In the genomic region with DNA sequence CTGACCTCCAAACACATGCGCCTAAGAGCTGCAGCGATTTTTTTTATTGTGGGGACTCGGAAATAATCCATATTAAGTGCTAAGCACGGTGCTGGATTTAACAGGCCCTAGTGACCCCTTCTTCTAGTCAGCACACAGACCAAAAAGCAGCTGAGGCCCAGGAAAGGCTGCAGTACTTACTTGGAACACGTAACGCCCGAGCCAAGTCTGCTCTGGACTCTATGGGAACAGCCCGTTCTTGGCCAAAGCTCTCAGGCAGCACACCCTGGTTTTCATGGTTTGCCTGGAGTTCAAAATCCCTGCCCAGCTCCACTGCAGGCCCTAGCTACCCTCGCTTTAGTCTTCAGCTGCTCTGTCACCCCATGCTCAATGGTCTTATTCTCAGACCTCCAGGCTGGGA, we compare ENCODE assay signal across 33 mouse cellular contexts. TPM values are rescaled to one million over a fixed set of nuclear protein-coding genes. Genes with fewer than 3 reads are reported as not detected.
A peak's percentile ranks its signal among the peaks of the same experiment; 100 is the strongest.
DNase-seq lines count a peak whose midpoint lies in the region; ATAC-seq and TF ChIP-seq lines count a peak whose summit lies in the region.
"Had no signal": no experiment of that assay in that cellular context is flagged by ENCODE, and none has a peak within 500 bp of the region (broad histone marks: within the 10 kb centered on the region; RNA-seq: fewer than 3 reads in every experiment).

No protein-coding gene starts in this region.

- DNase-seq in gastrocnemius, adult 18-20 months (ENCODE audit: low spot score) = peak; percentile 43
- no peak for DNase-seq in gastrocnemius, postnatal 4 days (ENCODE audit: low spot score in 2 of 2)
- DNase-seq in lung, adult 2 months = no peak
- peak; percentile 66 for DNase-seq in adipocyte (ENCODE audit: low spot score)
- DNase-seq in lung, postnatal 25 days (ENCODE audit: low spot score) = peak; percentile 23
- no peak for DNase-seq in kidney, postnatal 25 days
- no peak for DNase-seq in kidney, postnatal 4 days
- DNase-seq: adrenal gland, postnatal 14 days; cerebellum, adult 18-20 months; cerebellum, postnatal 10 days; heart, postnatal 4 days; kidney, adult 9 months; kidney, postnatal 14 days; midbrain, embryonic 14.5 days; retina, postnatal 1 day; right cerebral cortex, postnatal 14 days had no signal

- 66% methylated on average over 9 of the region's 9 CpGs for WGBS in lung, embryonic 15.5 days
- WGBS in lung, adult 2 months = 66% methylated on average over 9 of the region's 9 CpGs

- no peaks in the 10 kb centered on the region for H3K36me3 ChIP-seq in lung, embryonic 15.5 days
- H3K36me3 ChIP-seq: embryonic facial prominence, embryonic 13.5 days; forebrain, embryonic 10.5 days; forebrain, embryonic 15.5 days; G1E; hindbrain, embryonic 13.5 days; limb, embryonic 12.5 days; liver, embryonic 15.5 days; neural tube, embryonic 15.5 days; stomach, embryonic 15.5 days had no signal

- 0 out of 2 replicates have a peak, but pooled peaks cover 4% of the 10 kb centered on the region for H3K4me1 ChIP-seq in lung, embryonic 15.5 days
- no peaks in the 10 kb centered on the region for H3K4me1 ChIP-seq in lung, adult 2 months (ENCODE audit: control insufficient read depth, insufficient read depth, low read length)
- H3K4me1 ChIP-seq: embryonic facial prominence, embryonic 13.5 days; forebrain, embryonic 15.5 days; hindbrain, embryonic 13.5 days; liver, embryonic 15.5 days; neural tube, embryonic 15.5 days had no signal

- peak overlapping the region; percentile 10; the same call in 1 of the 2 replicates for H3K27ac ChIP-seq in lung, embryonic 15.5 days
- H3K27ac ChIP-seq: embryonic facial prominence, embryonic 13.5 days; forebrain, embryonic 10.5 days; forebrain, embryonic 15.5 days; heart, adult 2 months; hindbrain, embryonic 13.5 days; layer of hippocampus, adult 2 months; left cerebral cortex, adult 2 months; limb, embryonic 12.5 days; liver, embryonic 15.5 days; neural tube, embryonic 15.5 days; stomach, embryonic 15.5 days had no signal

- ATAC-seq in lung, embryonic 15.5 days (ENCODE audit: borderline replicate concordance, extremely low read depth, low FRiP score, low TSS enrichment) = peak; percentile 39; the same call in 1 of the 2 replicates
- ATAC-seq: forebrain, embryonic 15.5 days; intestine, postnatal 0 days had no signal

- TF ChIP-seq CTCF in lung, adult 2 months (IDR thresholded peaks at IDR 0.05; ENCODE audit: insufficient read depth, low read length) = no peak

- H3K27me3 ChIP-seq in lung, embryonic 15.5 days = no peaks in the 10 kb centered on the region
- H3K27me3 ChIP-seq: embryonic facial prominence, embryonic 13.5 days; forebrain, embryonic 15.5 days; hindbrain, embryonic 13.5 days; limb, embryonic 12.5 days; liver, embryonic 15.5 days; neural tube, embryonic 15.5 days; stomach, embryonic 15.5 days had no signal

- H3K9ac ChIP-seq in lung, embryonic 15.5 days = no peak overlapping the region
- H3K9ac ChIP-seq: embryonic facial prominence, embryonic 13.5 days; forebrain, embryonic 15.5 days; hindbrain, embryonic 13.5 days; limb, embryonic 12.5 days; liver, embryonic 15.5 days; neural tube, embryonic 15.5 days; stomach, embryonic 15.5 days had no signal

- no peak overlapping the region for H3K4me3 ChIP-seq in lung, embryonic 15.5 days
- H3K4me3 ChIP-seq in lung, adult 2 months (replicated peaks; ENCODE audit: extremely low read depth, low read depth, low read length) = no peak overlapping the region
- H3K4me3 ChIP-seq: embryonic facial prominence, embryonic 13.5 days; forebrain, embryonic 10.5 days; forebrain, embryonic 15.5 days; heart, adult 2 months; hindbrain, embryonic 13.5 days; layer of hippocampus, adult 2 months; left cerebral cortex, adult 2 months; limb, embryonic 12.5 days; liver, embryonic 15.5 days; neural tube, embryonic 15.5 days; stomach, embryonic 15.5 days had no signal

- no peak overlapping the region for H3K4me2 ChIP-seq in lung, embryonic 15.5 days
- H3K4me2 ChIP-seq: embryonic facial prominence, embryonic 13.5 days; forebrain, embryonic 15.5 days; hindbrain, embryonic 13.5 days; limb, embryonic 12.5 days; liver, embryonic 15.5 days; neural tube, embryonic 15.5 days; stomach, embryonic 15.5 days had no signal

- no peak for TF ChIP-seq POLR2A in lung, adult 2 months (IDR thresholded peaks at IDR 0.05; ENCODE audit: borderline replicate concordance, extremely low read depth, low read depth, low read length)

- no peaks in the 10 kb centered on the region for H3K9me3 ChIP-seq in lung, embryonic 15.5 days
- H3K9me3 ChIP-seq: embryonic facial prominence, embryonic 13.5 days; forebrain, embryonic 10.5 days; forebrain, embryonic 15.5 days; hindbrain, embryonic 13.5 days; limb, embryonic 12.5 days; liver, embryonic 15.5 days; neural tube, embryonic 15.5 days; stomach, embryonic 15.5 days had no signal

RNA-seq across cellular contexts. Expression of a gene that starts 22.9 kb away (rescaled TPM):
- total RNA-seq in gastrocnemius, adult 18-20 months (2021) = not detected
- not detected for total RNA-seq in gastrocnemius, postnatal 4 days (2021)
- 5.7 and 17.0 TPM in 2 replicates for polyA plus RNA-seq in lung, embryonic 15.5 days (2015; fragmentation: Nextera tagmentation; extraction: Ambion mirVana)
- polyA plus RNA-seq in lung, adult 2 months (2012; rRNA removed) = 3.8 and 4.1 TPM in 2 replicates
- total RNA-seq: adrenal gland, postnatal 14 days; common myeloid progenitor, adult 5-6 weeks; G1E; gastrocnemius, adult 8-10 months; heart, adult 2 months; heart, postnatal 4 days; liver, adult 2 months had no signal
- polyA plus RNA-seq: embryonic facial prominence, embryonic 13.5 days; forebrain, embryonic 10.5 days; G1E; hindbrain, embryonic 13.5 days; intestine, postnatal 0 days; limb, embryonic 12.5 days; liver, adult 2 months; liver, embryonic 15.5 days; midbrain, embryonic 14.5 days; neural tube, embryonic 15.5 days; stomach, embryonic 15.5 days had no signal

RNA-seq across cellular contexts. Expression of a gene that starts 47.1 kb away (rescaled TPM):
- total RNA-seq in gastrocnemius, adult 18-20 months (2021) = 1 to 10 TPM; 5.8 to 6.1 TPM
- 10 to 100 TPM; 27.8 to 28.7 TPM for total RNA-seq in gastrocnemius, postnatal 4 days (2021)
- polyA plus RNA-seq in lung, embryonic 15.5 days (2015; fragmentation: Nextera tagmentation; extraction: Ambion mirVana) = 59.6 and 62.7 TPM in 2 replicates
- 19.0 and 29.2 TPM in 2 replicates for polyA plus RNA-seq in lung, adult 2 months (2012; rRNA removed)
- polyA plus RNA-seq: G1E had no signal

Comparison
In these comparisons a context has a peak if more than half of its experiments do, and no peak if none do; other contexts are left out.
1. DNase-seq: peak in gastrocnemius, adult 18-20 months (single experiment), adipocyte (single experiment) and lung, postnatal 25 days (single experiment); none in gastrocnemius, postnatal 4 days (0 of 2), lung, adult 2 months (single experiment), kidney, postnatal 25 days (0 of 2) and kidney, postnatal 4 days (0 of 2).
2. RNA of a gene that starts 47.1 kb away (total RNA-seq): 27.8 to 28.7 TPM in gastrocnemius, postnatal 4 days; 5.8 to 6.1 TPM in gastrocnemius, adult 18-20 months; every median in the first group is over 4 times any median in the second.